Mouse (Mus musculus): ENCODE data around the gene Doc2b.

- no peak for TF ChIP-seq POLR2A (IDR thresholded peaks at IDR 0.05; ENCODE audit: borderline replicate concordance, insufficient read depth, low read length)
- TF ChIP-seq CTCF (IDR thresholded peaks at IDR 0.05; ENCODE audit: borderline replicate concordance, insufficient read depth, low read depth, low read length), result no peak
Measured at GRCm38 (mm10) chr11:75738477-75738821, 57.4 kb downstream of the Doc2b start.

Measured in cerebellum, adult 2 months (tissue).